Mouse (Mus musculus): ENCODE results near the gene Rock2. TPM values are rescaled to one million over a fixed set of nuclear protein-coding genes. Genes with fewer than 3 reads are reported as not detected.

Gene Rock2
- polyA plus RNA-seq, 1 experiment from 2014 or later = 22.4 TPM

GRCm38 (mm10) chr12:17034671-17035070, 140.0 kb downstream of the Rock2 start:
- Histone ChIP-seq H3K36me3 (no peaks in the 10 kb centered on the region), H3K27me3 (0 out of 2 replicates have a peak, but pooled peaks cover 4% of the 10 kb centered on the region), H3K4me1 (replicated peaks) (no peaks in the 10 kb centered on the region), H3K27ac (no peak overlapping the region), H3K9ac (no peak overlapping the region), H3K9me3 (replicated peaks) (no peaks in the 10 kb centered on the region), H3K4me3 (no peak overlapping the region), H3K4me2 (no peak overlapping the region)
- WGBS = 73% methylated on average over 5 of the region's 5 CpGs
- ATAC-seq (replicated peaks; ENCODE audit: insufficient number of reproducible peaks, insufficient read depth, low FRiP score, low read depth) = no peak

GRCm38 (mm10) chr12:17035128-17035527, 140.4 kb downstream of the Rock2 start:
- Histone ChIP-seq H3K27me3 (0 out of 2 replicates have a peak, but pooled peaks cover 4% of the 10 kb centered on the region), H3K9ac (no peak overlapping the region), H3K9me3 (replicated peaks) (no peaks in the 10 kb centered on the region), H3K4me1 (replicated peaks) (no peaks in the 10 kb centered on the region), H3K4me2 (no peak overlapping the region), H3K27ac (no peak overlapping the region), H3K4me3 (no peak overlapping the region), H3K36me3 (no peaks in the 10 kb centered on the region)
- 47% methylated on average over 2 of the region's 2 CpGs for WGBS
- no peak for ATAC-seq (replicated peaks; ENCODE audit: insufficient number of reproducible peaks, insufficient read depth, low FRiP score, low read depth)

GRCm38 (mm10) chr12:17036532-17036931, 141.8 kb downstream of the Rock2 start:
- Histone ChIP-seq H3K4me3 (no peak overlapping the region), H3K4me1 (replicated peaks) (no peaks in the 10 kb centered on the region), H3K36me3 (no peaks in the 10 kb centered on the region), H3K27ac (no peak overlapping the region), H3K4me2 (no peak overlapping the region), H3K9ac (no peak overlapping the region), H3K27me3 (no peaks in the 10 kb centered on the region), H3K9me3 (replicated peaks) (no peaks in the 10 kb centered on the region)
- no peak for ATAC-seq (replicated peaks; ENCODE audit: insufficient number of reproducible peaks, insufficient read depth, low FRiP score, low read depth)
- 57% methylated on average over 9 of the region's 9 CpGs for WGBS

- H3K9me3 ChIP-seq (replicated peaks) = no peaks in the 10 kb centered on the region
- H3K9ac ChIP-seq = no peak overlapping the region
- H3K4me1 ChIP-seq (replicated peaks) = no peaks in the 10 kb centered on the region
- ATAC-seq (replicated peaks; ENCODE audit: insufficient number of reproducible peaks, insufficient read depth, low FRiP score, low read depth) = no peak
- no peaks in the 10 kb centered on the region for H3K27me3 ChIP-seq
- WGBS = 64% methylated on average over 14 of the region's 14 CpGs
- H3K27ac ChIP-seq = no peak overlapping the region
- H3K36me3 ChIP-seq = no peaks in the 10 kb centered on the region
- H3K4me2 ChIP-seq = no peak overlapping the region
- no peak overlapping the region for H3K4me3 ChIP-seq
These were observed 142.4 kb downstream of the Rock2 start for GRCm38 (mm10) chr12:17037053-17037610.

Other genes with a start within 250 kb of the Rock2 start
- gene Ntsr2, start 241.5 kb upstream of the Rock2 start, polyA plus RNA-seq (2015; fragmentation: Nextera tagmentation; extraction: Ambion mirVana) = 0.13 and 0.29 TPM in 2 replicates
- 0.24 and 0.72 TPM in 2 replicates for gene Greb1, start 94.0 kb upstream of the Rock2 start, polyA plus RNA-seq (2015; fragmentation: Nextera tagmentation; extraction: Ambion mirVana)
- 40.5 and 43.8 TPM in 2 replicates for gene E2f6, start 83.9 kb upstream of the Rock2 start, polyA plus RNA-seq (2015; fragmentation: Nextera tagmentation; extraction: Ambion mirVana)
- 4.0 and 8.0 TPM in 2 replicates for gene Pqlc3, start 105.5 kb downstream of the Rock2 start, polyA plus RNA-seq (2015; fragmentation: Nextera tagmentation; extraction: Ambion mirVana)
- gene 2410004P03Rik, start 116.8 kb downstream of the Rock2 start, polyA plus RNA-seq (2015; fragmentation: Nextera tagmentation; extraction: Ambion mirVana) = 0.33 and 0.49 TPM in 2 replicates

Data from heart, embryonic 15.5 days (tissue).